Mouse (Mus musculus) neural tube, embryonic 13.5 days (tissue): ENCODE data around the gene St3gal6. TPM values are rescaled to one million over a fixed set of nuclear protein-coding genes. Genes with fewer than 3 reads are reported as not detected.

Source experiments
- ATAC-seq: fragments of 200-750 bp; cut with Nextera tagmentation; 2 replicates; pipeline ENCODE4 v1.8.0; 2017; ENCODE audit warnings: low read depth, mild to moderate bottlenecking, moderate TSS enrichment, moderate library complexity
- H3K27ac ChIP-seq: fragments of 300-500 bp; sonication (generic); replicated peaks from 2 replicates; pipeline ENCODE4 v1.5.1; 2015; ENCODE audit warnings: moderate library complexity, mild to moderate bottlenecking, inconsistent platforms
- H3K27me3 ChIP-seq: fragments of 300-500 bp; sonication (generic); 2 replicates; pipeline ENCODE4 v1.6.1; 2015; ENCODE audit warnings: mild to moderate bottlenecking, inconsistent platforms
- H3K36me3 ChIP-seq: fragments of 300-500 bp; sonication (generic); 2 replicates; pipeline ENCODE4 v1.6.1; 2015; ENCODE audit warnings: mild to moderate bottlenecking, inconsistent platforms
- H3K4me1 ChIP-seq: fragments of 300-500 bp; sonication (generic); replicated peaks from 2 replicates; pipeline ENCODE4 v1.6.1; 2015; ENCODE audit warnings: inconsistent platforms
- H3K4me2 ChIP-seq: fragments of 300-500 bp; sonication (generic); 2 replicates; pipeline ENCODE4 v1.6.1; 2015; ENCODE audit warnings: inconsistent platforms, mild to moderate bottlenecking, moderate library complexity
- H3K4me3 ChIP-seq: fragments of 300-500 bp; sonication (generic); 2 replicates; pipeline ENCODE4 v1.5.1; 2015; ENCODE audit warnings: mild to moderate bottlenecking, inconsistent platforms
- H3K9ac ChIP-seq: fragments of 300-500 bp; sonication (generic); 2 replicates; pipeline ENCODE4 v1.6.1; 2015; ENCODE audit warnings: moderate library complexity, mild to moderate bottlenecking, inconsistent platforms
- H3K9me3 ChIP-seq: fragments of 300-500 bp; sonication (generic); 2 replicates; pipeline ENCODE4 v1.6.1; 2016; ENCODE audit warnings: inconsistent platforms
- WGBS: fragments of 180-500 bp; shearing (Covaris S2); methylation state at CpG from one replicate; pipeline ENCODE4 v1.1.7; 2015; 5-methylcytosine and 5-hydroxymethylcytosine counted together
- polyA plus RNA-seq: library from polyadenylated mRNA; unstranded; fragments of >200 nt; fragmentation: Nextera tagmentation; extraction: Ambion mirVana; gene quantifications from 2 replicates; pipeline ENCODE4 v1.2.1, GENCODE M21; 2015

The St3gal6 gene
- polyA plus RNA-seq, 1 experiment from 2014 or later = 7.1 TPM

DNA sequence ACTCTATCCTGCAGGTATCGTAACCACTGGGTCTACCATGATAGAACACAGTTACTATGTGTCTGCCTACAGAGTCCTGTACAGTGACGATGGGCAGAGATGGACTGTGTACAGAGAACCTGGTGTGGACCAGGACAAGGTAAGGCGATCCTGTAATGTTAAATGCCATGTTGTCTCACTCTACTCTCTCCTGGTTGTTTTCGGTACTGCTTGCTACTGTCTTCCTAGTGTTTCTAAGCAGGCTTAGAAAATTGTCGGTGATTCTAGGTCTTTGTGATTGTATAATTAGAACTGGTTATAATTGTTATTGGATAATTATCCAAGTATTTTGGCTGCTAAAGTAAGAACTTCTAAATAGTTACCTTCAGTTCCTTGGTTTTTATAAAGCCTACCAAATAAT, 72.4 kb downstream of the St3gal6 start:
- no peak overlapping the region for H3K4me3 ChIP-seq
- WGBS = 96% methylated on average over 5 of the region's 5 CpGs
- no peak overlapping the region for H3K27ac ChIP-seq
- no peak for ATAC-seq
- H3K36me3 ChIP-seq = peaks cover 30% of the 10 kb centered on the region
- no peak overlapping the region for H3K9ac ChIP-seq
- H3K4me1 ChIP-seq = no peaks in the 10 kb centered on the region
- H3K4me2 ChIP-seq = no peak overlapping the region
- H3K27me3 ChIP-seq = no peaks in the 10 kb centered on the region
- H3K9me3 ChIP-seq = no peaks in the 10 kb centered on the region

DNA sequence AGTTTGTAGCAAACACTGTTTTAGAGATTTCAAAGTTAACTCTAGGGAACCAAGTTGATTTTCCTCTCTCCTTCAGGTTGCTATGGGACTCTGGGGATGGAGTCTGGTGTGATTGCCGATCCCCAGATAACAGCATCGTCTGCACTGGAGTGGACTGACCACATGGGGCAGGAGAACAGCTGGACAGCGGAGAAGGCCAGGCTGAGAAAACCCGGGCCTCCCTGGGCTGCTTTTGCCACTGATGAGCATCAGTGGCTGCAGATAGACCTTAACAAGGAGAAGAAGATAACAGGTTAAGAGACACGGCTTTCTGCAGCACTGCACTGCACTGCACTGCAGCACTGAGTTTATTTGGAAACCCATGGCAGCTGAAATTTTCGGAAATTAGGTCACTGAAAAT, 73.4 kb downstream of the St3gal6 start:
- no peaks in the 10 kb centered on the region for H3K4me1 ChIP-seq
- no peak overlapping the region for H3K4me3 ChIP-seq
- H3K9ac ChIP-seq = no peak overlapping the region
- 75% methylated on average over 6 of the region's 6 CpGs for WGBS
- no peak for ATAC-seq
- no peaks in the 10 kb centered on the region for H3K27me3 ChIP-seq
- H3K4me2 ChIP-seq = no peak overlapping the region
- peaks cover 23% of the 10 kb centered on the region for H3K36me3 ChIP-seq
- no peaks in the 10 kb centered on the region for H3K9me3 ChIP-seq
- no peak overlapping the region for H3K27ac ChIP-seq

- Histone ChIP-seq H3K27ac (no peak overlapping the region), H3K9ac (no peak overlapping the region), H3K4me3 (no peak overlapping the region), H3K9me3 (no peaks in the 10 kb centered on the region), H3K36me3 (peaks cover 20% of the 10 kb centered on the region), H3K27me3 (no peaks in the 10 kb centered on the region), H3K4me2 (no peak overlapping the region), H3K4me1 (no peaks in the 10 kb centered on the region)
- WGBS = 95% methylated on average over 4 of the region's 4 CpGs
- no peak for ATAC-seq
Observed at GRCm38 (mm10) chr16:58449073-58449472, 75.0 kb downstream of the St3gal6 start.

GRCm38 (mm10) chr16:58446281-58447259, 77.5 kb downstream of the St3gal6 start:
- WGBS = 95% methylated on average over 4 of the region's 4 CpGs

GRCm38 (mm10) chr16:58444735-58445134, 79.3 kb downstream of the St3gal6 start:
- H3K4me3 ChIP-seq = no peak overlapping the region
- no peaks in the 10 kb centered on the region for H3K4me1 ChIP-seq
- H3K36me3 ChIP-seq = 0 out of 2 replicates have a peak, but pooled peaks cover 12% of the 10 kb centered on the region
- WGBS = 71% methylated on average over 6 of the region's 6 CpGs
- H3K27ac ChIP-seq = no peak overlapping the region
- no peak for ATAC-seq
- no peak overlapping the region for H3K9ac ChIP-seq
- no peaks in the 10 kb centered on the region for H3K9me3 ChIP-seq
- H3K27me3 ChIP-seq = no peaks in the 10 kb centered on the region
- H3K4me2 ChIP-seq = no peak overlapping the region

More at GRCm38 (mm10) chr16:58446281-58447259, 77.5 kb downstream of the St3gal6 start:
- H3K36me3 ChIP-seq = peaks cover 23% of the 10 kb centered on the region
- H3K4me2 ChIP-seq = no peak overlapping the region
- no peak for ATAC-seq
- no peaks in the 10 kb centered on the region for H3K4me1 ChIP-seq
- H3K27me3 ChIP-seq = no peaks in the 10 kb centered on the region
- no peak overlapping the region for H3K9ac ChIP-seq
- no peak overlapping the region for H3K4me3 ChIP-seq
- no peak overlapping the region for H3K27ac ChIP-seq
- H3K9me3 ChIP-seq = no peaks in the 10 kb centered on the region

- H3K4me3 ChIP-seq = no peak overlapping the region
- no peak overlapping the region for H3K9ac ChIP-seq
- H3K9me3 ChIP-seq = no peaks in the 10 kb centered on the region
- no peak overlapping the region for H3K27ac ChIP-seq
- no peaks in the 10 kb centered on the region for H3K4me1 ChIP-seq
- no peak for ATAC-seq
- no peaks in the 10 kb centered on the region for H3K27me3 ChIP-seq
- H3K36me3 ChIP-seq = peaks cover 23% of the 10 kb centered on the region
- 98% methylated on average over 1 of the region's 1 CpGs for WGBS
- no peak overlapping the region for H3K4me2 ChIP-seq
Observed at GRCm38 (mm10) chr16:58432384-58432783, 91.7 kb downstream of the St3gal6 start.

GRCm38 (mm10) chr16:58430246-58430645, 93.8 kb downstream of the St3gal6 start:
- Histone ChIP-seq H3K4me1 (no peaks in the 10 kb centered on the region), H3K27me3 (no peaks in the 10 kb centered on the region), H3K36me3 (peaks cover 14% of the 10 kb centered on the region), H3K27ac (no peak overlapping the region), H3K4me2 (no peak overlapping the region), H3K4me3 (no peak overlapping the region), H3K9me3 (no peaks in the 10 kb centered on the region), H3K9ac (no peak overlapping the region)
- no peak for ATAC-seq
- 88% methylated on average over 7 of the region's 7 CpGs for WGBS

GRCm38 (mm10) chr16:58421696-58422354, 102.2 kb downstream of the St3gal6 start:
- H3K4me1 ChIP-seq = peaks cover 11% of the 10 kb centered on the region; the same call in 1 of the 2 replicates
- H3K27me3 ChIP-seq = no peaks in the 10 kb centered on the region
- no peak; the same call in 1 of the 2 replicates for ATAC-seq
- no peak overlapping the region for H3K9ac ChIP-seq
- H3K36me3 ChIP-seq = no peaks in the 10 kb centered on the region
- 55% methylated on average over 11 of the region's 11 CpGs for WGBS
- no peak overlapping the region for H3K4me2 ChIP-seq
- H3K27ac ChIP-seq = no peak overlapping the region
- no peaks in the 10 kb centered on the region for H3K9me3 ChIP-seq
- H3K4me3 ChIP-seq = no peak overlapping the region

Other genes starting within 250 kb of the St3gal6 start
- gene Dcbld2, start 115.8 kb downstream of the St3gal6 start, polyA plus RNA-seq = 4.8 and 5.9 TPM in 2 replicates
- not detected in 2 replicates for gene Gm813, start 92.7 kb upstream of the St3gal6 start, polyA plus RNA-seq
- 0.24 TPM in 1 of 2 replicates, not detected in the other for gene E330017A01Rik, start 114.5 kb upstream of the St3gal6 start, polyA plus RNA-seq
- gene Cpox, start 146.0 kb upstream of the St3gal6 start, polyA plus RNA-seq = 15.4 and 15.5 TPM in 2 replicates
- not detected in 2 replicates for gene Gpr15, start 194.8 kb upstream of the St3gal6 start, polyA plus RNA-seq
- gene Cldnd1, start 203.7 kb upstream of the St3gal6 start, polyA plus RNA-seq = 141 and 155 TPM in 2 replicates
- gene Olfr172, start 238.9 kb upstream of the St3gal6 start, polyA plus RNA-seq = not detected in 2 replicates